8 mouse cellular contexts compared by ENCODE assay signal in the genomic region with DNA sequence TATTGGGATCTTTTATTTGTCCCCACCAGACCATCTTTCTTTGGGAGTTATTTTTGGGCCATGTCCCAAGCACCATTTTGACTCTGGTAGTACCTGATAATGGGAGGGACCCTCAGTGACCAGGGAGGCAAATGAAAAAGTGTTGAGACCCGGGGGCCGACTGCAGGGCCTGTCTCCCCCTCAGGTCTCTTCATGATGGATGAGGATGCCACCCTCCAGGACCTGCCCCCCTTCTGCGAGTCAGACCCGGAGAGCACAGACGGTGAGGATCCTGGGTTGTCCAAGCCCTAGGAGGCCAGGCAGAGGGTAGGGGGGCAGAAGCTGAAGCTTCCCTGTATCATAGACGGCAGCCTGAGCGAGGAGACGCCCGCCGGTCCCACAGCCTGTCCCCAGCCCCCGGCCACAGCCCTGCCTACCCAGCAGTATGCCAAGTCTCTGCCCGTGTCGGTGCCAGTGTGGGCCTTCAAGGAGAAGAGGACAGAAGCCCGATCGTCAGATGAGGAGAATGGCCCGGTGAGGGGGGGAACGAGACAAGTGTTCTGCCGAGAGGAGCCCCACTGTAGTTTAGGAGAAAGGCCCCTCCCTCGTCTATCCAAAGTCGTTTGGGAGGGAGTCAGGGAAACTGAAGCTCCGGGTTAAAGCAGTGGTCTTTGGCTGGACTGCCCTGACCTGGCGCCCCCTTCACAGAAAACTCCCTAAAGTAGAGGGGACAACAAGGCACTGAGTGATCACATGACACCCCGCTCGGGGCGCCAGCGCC. TPM values are rescaled to one million over a fixed set of nuclear protein-coding genes. Genes with fewer than 3 reads are reported as not detected.
DNase-seq lines count a peak whose midpoint lies in the region; ATAC-seq and TF ChIP-seq lines count a peak whose summit lies in the region.

No protein-coding gene starts in this region.

- DNase-seq in heart, adult 2 months = no peak
- no peak for DNase-seq in heart, adult 18-20 months
- no peak for DNase-seq in liver, embryonic 13.5 days
- no peak for DNase-seq in ovary, postnatal 10 days (ENCODE audit: low spot score)
- DNase-seq in frontal cortex, postnatal 10 days (ENCODE audit: low spot score in 2 of 2) = no peak
- no peak for DNase-seq in embryo, embryonic 11 days

- peaks cover 8% of the 10 kb centered on the region for H3K4me1 ChIP-seq in heart, adult 2 months (ENCODE audit: control insufficient read depth, insufficient read depth, low read length)
- no peaks in the 10 kb centered on the region for H3K4me1 ChIP-seq in ES-Bruce4 (ENCODE audit: control insufficient read depth, insufficient read depth, low read length)
- peaks cover 69% of the 10 kb centered on the region for H3K4me1 ChIP-seq in forebrain, embryonic 13.5 days
- peaks cover 77% of the 10 kb centered on the region for H3K4me1 ChIP-seq in liver, embryonic 13.5 days (replicated peaks)

- no peak for TF ChIP-seq EP300 in heart, adult 2 months (IDR thresholded peaks at IDR 0.05; ENCODE audit: insufficient read depth, low read depth, low read length)
- no peak for TF ChIP-seq EP300 in ES-Bruce4 (IDR thresholded peaks at IDR 0.05; ENCODE audit: insufficient read depth, low read depth, low read length)

- H3K79me2 ChIP-seq in heart, adult 2 months (replicated peaks; ENCODE audit: control insufficient read depth, insufficient read depth, low read length) = peaks cover 3% of the 10 kb centered on the region

- peak overlapping the region; percentile 98 for H3K27ac ChIP-seq in heart, adult 2 months
- H3K27ac ChIP-seq in ES-Bruce4 (ENCODE audit: insufficient read depth, low read length) = peak overlapping the region; percentile 17; the same call in 1 of the 2 replicates
- H3K27ac ChIP-seq in forebrain, embryonic 13.5 days = peak overlapping the region; percentile 90
- peak overlapping the region; percentile 99 for H3K27ac ChIP-seq in liver, embryonic 13.5 days

- peak overlapping the region; percentile 86 for H3K9ac ChIP-seq in heart, adult 2 months (ENCODE audit: low read depth, low read length)
- peak overlapping the region; percentile 35 for H3K9ac ChIP-seq in ES-Bruce4 (ENCODE audit: low read depth, poor library complexity, severe bottlenecking)
- H3K9ac ChIP-seq in forebrain, embryonic 13.5 days = peak overlapping the region; percentile 78
- peak overlapping the region; percentile 91 for H3K9ac ChIP-seq in liver, embryonic 13.5 days

- peak overlapping the region; percentile 83 for H3K4me2 ChIP-seq in forebrain, embryonic 13.5 days
- H3K4me2 ChIP-seq in liver, embryonic 13.5 days = peak overlapping the region; percentile 96

- 14% methylated on average over 26 of the region's 26 CpGs for WGBS in heart, adult 2 months
- WGBS in forebrain, embryonic 13.5 days = 32% methylated on average over 26 of the region's 26 CpGs
- 17% methylated on average over 26 of the region's 26 CpGs for WGBS in liver, embryonic 13.5 days (ENCODE audit: insufficient replicate concordance)

- TF ChIP-seq POLR2A in heart, adult 2 months (IDR thresholded peaks at IDR 0.05; ENCODE audit: insufficient read depth, low read depth, low read length) = no peak
- no peak for TF ChIP-seq POLR2A in ES-Bruce4 (IDR thresholded peaks at IDR 0.05; ENCODE audit: insufficient read depth, low read length)

- no peaks in the 10 kb centered on the region for H3K27me3 ChIP-seq in heart, adult 2 months (ENCODE audit: control insufficient read depth, insufficient read depth, low read length)
- no peaks in the 10 kb centered on the region for H3K27me3 ChIP-seq in ES-Bruce4 (ENCODE audit: control insufficient read depth, insufficient read depth, low read length, poor library complexity, severe bottlenecking)
- no peaks in the 10 kb centered on the region for H3K27me3 ChIP-seq in forebrain, embryonic 13.5 days
- H3K27me3 ChIP-seq in liver, embryonic 13.5 days = no peaks in the 10 kb centered on the region

- ATAC-seq in forebrain, embryonic 13.5 days = no peak
- peak; percentile 10 for ATAC-seq in liver, embryonic 13.5 days (ENCODE audit: low read depth)

- intact Hi-C loops in heart, adult 2 months (cut with DNase I) = loop anchor here (2.0 kb wide), 1 partner anchor 15 kb away; a partner anchor contains a TSS

- no peaks in the 10 kb centered on the region for H3K36me3 ChIP-seq in heart, adult 2 months (ENCODE audit: control insufficient read depth, insufficient read depth, low read length)
- no peaks in the 10 kb centered on the region for H3K36me3 ChIP-seq in ES-Bruce4 (ENCODE audit: control insufficient read depth, insufficient read depth, low read length, poor library complexity, severe bottlenecking)
- peaks cover 15% of the 10 kb centered on the region for H3K36me3 ChIP-seq in forebrain, embryonic 13.5 days (ENCODE audit: poor library complexity, severe bottlenecking)
- H3K36me3 ChIP-seq in liver, embryonic 13.5 days = peaks cover 25% of the 10 kb centered on the region

- H3K9me3 ChIP-seq in ES-Bruce4 (replicated peaks; ENCODE audit: control insufficient read depth, insufficient read depth, low read length, poor library complexity, severe bottlenecking) = no peaks in the 10 kb centered on the region
- H3K9me3 ChIP-seq in forebrain, embryonic 13.5 days (replicated peaks) = no peaks in the 10 kb centered on the region
- H3K9me3 ChIP-seq in liver, embryonic 13.5 days (replicated peaks) = no peaks in the 10 kb centered on the region

- no peak for TF ChIP-seq CTCF in heart, adult 2 months (IDR thresholded peaks at IDR 0.05)
- no peak for TF ChIP-seq CTCF in ES-Bruce4 (IDR thresholded peaks at IDR 0.05; ENCODE audit: low read depth, low read length)

- H3K4me3 ChIP-seq in heart, adult 2 months = peak overlapping the region; percentile 59
- peak overlapping the region; percentile 77 for H3K4me3 ChIP-seq in ES-Bruce4 (ENCODE audit: low read depth, low read length)
- peak overlapping the region; percentile 48 for H3K4me3 ChIP-seq in forebrain, embryonic 13.5 days
- H3K4me3 ChIP-seq in liver, embryonic 13.5 days (replicated peaks) = peak overlapping the region; percentile 77

RNA-seq across cellular contexts. Expression of a gene that starts 3.2 kb away (rescaled TPM):
- 10 to 100 TPM; 15.3 to 19.6 TPM for total RNA-seq in heart, adult 2 months (2021)
- polyA plus RNA-seq in heart, adult 2 months (2012; rRNA removed) = 20.2 and 30.1 TPM in 2 replicates
- 10 to 100 TPM; 16.5 to 19.4 TPM for total RNA-seq in heart, adult 18-20 months (2021)
- 22.3 and 30.3 TPM in 2 replicates for polyA plus RNA-seq in ES-Bruce4 (2011; ENCODE audit: insufficient read depth, insufficient read length, low read depth, missing spikeins)
- 34.9 and 38.1 TPM in 2 replicates for polyA plus RNA-seq in forebrain, embryonic 13.5 days (2015; fragmentation: Nextera tagmentation; extraction: Ambion mirVana)
- 22.8 and 24.2 TPM in 2 replicates for polyA plus RNA-seq in liver, embryonic 13.5 days (2015; fragmentation: Nextera tagmentation; extraction: Ambion mirVana)

RNA-seq across cellular contexts. Expression of a gene that starts 4.9 kb away (rescaled TPM):
- 10 to 100 TPM; 29.6 to 46.6 TPM for total RNA-seq in heart, adult 2 months (2021)
- polyA plus RNA-seq in heart, adult 2 months (2012; rRNA removed) = 56.0 and 61.9 TPM in 2 replicates
- total RNA-seq in heart, adult 18-20 months (2021) = 10 to 100 TPM; 36.7 to 57.6 TPM
- 33.9 and 46.7 TPM in 2 replicates for polyA plus RNA-seq in ES-Bruce4 (2011; ENCODE audit: insufficient read depth, insufficient read length, low read depth, missing spikeins)
- polyA plus RNA-seq in forebrain, embryonic 13.5 days (2015; fragmentation: Nextera tagmentation; extraction: Ambion mirVana) = 81.5 and 95.5 TPM in 2 replicates
- polyA plus RNA-seq in liver, embryonic 13.5 days (2015; fragmentation: Nextera tagmentation; extraction: Ambion mirVana) = 29.0 and 30.0 TPM in 2 replicates

RNA-seq across cellular contexts. Expression of a gene that starts 5.0 kb away (rescaled TPM):
- total RNA-seq in heart, adult 2 months (2021) = 10 to 100 TPM; 62.6 to 72.8 TPM
- polyA plus RNA-seq in heart, adult 2 months (2012; rRNA removed) = 53.8 and 63.0 TPM in 2 replicates
- total RNA-seq in heart, adult 18-20 months (2021) = 10 to 100 TPM; 65.1 to 67.1 TPM
- 38.1 and 38.3 TPM in 2 replicates for polyA plus RNA-seq in ES-Bruce4 (2011; ENCODE audit: insufficient read depth, insufficient read length, low read depth, missing spikeins)
- polyA plus RNA-seq in forebrain, embryonic 13.5 days (2015; fragmentation: Nextera tagmentation; extraction: Ambion mirVana) = 93.1 and 95.4 TPM in 2 replicates
- 32.0 and 32.1 TPM in 2 replicates for polyA plus RNA-seq in liver, embryonic 13.5 days (2015; fragmentation: Nextera tagmentation; extraction: Ambion mirVana)

RNA-seq across cellular contexts. Expression of a gene that starts 15.8 kb away (rescaled TPM):
- 100 to 1,000 TPM; 155 to 172 TPM for total RNA-seq in heart, adult 2 months (2021)
- 293 and 317 TPM in 2 replicates for polyA plus RNA-seq in heart, adult 2 months (2012; rRNA removed)
- 100 to 1,000 TPM; 173 to 184 TPM for total RNA-seq in heart, adult 18-20 months (2021)
- polyA plus RNA-seq in ES-Bruce4 (2011; ENCODE audit: insufficient read depth, insufficient read length, low read depth, missing spikeins) = 153 and 160 TPM in 2 replicates
- 558 and 574 TPM in 2 replicates for polyA plus RNA-seq in forebrain, embryonic 13.5 days (2015; fragmentation: Nextera tagmentation; extraction: Ambion mirVana)
- polyA plus RNA-seq in liver, embryonic 13.5 days (2015; fragmentation: Nextera tagmentation; extraction: Ambion mirVana) = 50.4 and 57.0 TPM in 2 replicates

RNA-seq across cellular contexts. Expression of a gene that starts 37.3 kb away (rescaled TPM):
- total RNA-seq in heart, adult 2 months (2021) = 10 to 100 TPM; 60.2 to 63.4 TPM
- polyA plus RNA-seq in heart, adult 2 months (2012; rRNA removed) = 42.3 and 73.6 TPM in 2 replicates
- 10 to 100 TPM; 60.2 to 62.7 TPM for total RNA-seq in heart, adult 18-20 months (2021)
- 9.6 and 14.6 TPM in 2 replicates for polyA plus RNA-seq in ES-Bruce4 (2011; ENCODE audit: insufficient read depth, insufficient read length, low read depth, missing spikeins)
- 5.4 and 5.7 TPM in 2 replicates for polyA plus RNA-seq in forebrain, embryonic 13.5 days (2015; fragmentation: Nextera tagmentation; extraction: Ambion mirVana)
- polyA plus RNA-seq in liver, embryonic 13.5 days (2015; fragmentation: Nextera tagmentation; extraction: Ambion mirVana) = 5.3 and 5.4 TPM in 2 replicates

Comparison
In these comparisons a context has a peak if more than half of its experiments do, and no peak if none do; other contexts are left out.
1. H3K27ac ChIP-seq: peak in every context shown above with its lines; median percentile 99 in liver, embryonic 13.5 days; 98 in heart, adult 2 months; 90 in forebrain, embryonic 13.5 days; 17 in ES-Bruce4.
2. H3K9ac ChIP-seq: peak in every context shown above with its lines; median percentile 91 in liver, embryonic 13.5 days; 86 in heart, adult 2 months; 78 in forebrain, embryonic 13.5 days; 35 in ES-Bruce4.